Mouse (Mus musculus) limb, embryonic 15.5 days (tissue): ENCODE measurements around the gene Ciao2a. TPM values are rescaled to one million over a fixed set of nuclear protein-coding genes. Genes with fewer than 3 reads are reported as not detected.
A peak's percentile ranks its signal among the peaks of the same experiment; 100 is the strongest.

Experiments used
- ATAC-seq: fragments of 200-750 bp; cut with Nextera tagmentation; 2 replicates; pipeline ENCODE4 v1.8.0; 2017; ENCODE audit warnings: low read depth, moderate TSS enrichment; ENCODE audit not compliant: insufficient number of reproducible peaks, low FRiP score, low TSS enrichment
- H3K27ac ChIP-seq: fragments of 300-500 bp; sonication (generic); 2 replicates; pipeline ENCODE4 v1.5.1; 2015; ENCODE audit warnings: moderate library complexity, mild to moderate bottlenecking, inconsistent platforms
- H3K27me3 ChIP-seq: fragments of 300-500 bp; sonication (generic); 2 replicates; pipeline ENCODE4 v1.6.1; 2015; ENCODE audit warnings: inconsistent platforms
- H3K36me3 ChIP-seq: fragments of 300-500 bp; sonication (generic); 2 replicates; pipeline ENCODE4 v1.6.1; 2015; ENCODE audit warnings: inconsistent platforms
- H3K4me1 ChIP-seq: fragments of 300-500 bp; sonication (generic); 2 replicates; pipeline ENCODE4 v1.6.1; 2015; ENCODE audit warnings: inconsistent platforms
- H3K4me2 ChIP-seq: fragments of 300-500 bp; sonication (generic); 2 replicates; pipeline ENCODE4 v1.6.1; 2015; ENCODE audit warnings: mild to moderate bottlenecking, inconsistent platforms
- H3K4me3 ChIP-seq: fragments of 300-500 bp; sonication (generic); 2 replicates; pipeline ENCODE4 v1.5.1; 2015; ENCODE audit warnings: mild to moderate bottlenecking, inconsistent platforms
- H3K9ac ChIP-seq: fragments of 300-500 bp; sonication (generic); 2 replicates; pipeline ENCODE4 v1.6.1; 2015; ENCODE audit warnings: inconsistent platforms
- H3K9me3 ChIP-seq: fragments of 300-500 bp; sonication (generic); 2 replicates; pipeline ENCODE4 v1.6.1; 2016; ENCODE audit warnings: inconsistent platforms
- WGBS: fragments of 180-500 bp; shearing (Covaris S2); methylation state at CpG from one replicate; pipeline ENCODE4 v1.1.7; 2015; 5-methylcytosine and 5-hydroxymethylcytosine counted together
- polyA plus RNA-seq: library from polyadenylated mRNA; unstranded; fragments of >200 nt; fragmentation: Nextera tagmentation; extraction: Ambion mirVana; gene quantifications from 2 replicates; pipeline ENCODE4 v1.2.1, GENCODE M21; 2015

The Ciao2a gene
- polyA plus RNA-seq, 1 experiment from 2014 or later, result 134 TPM

- Histone ChIP-seq H3K4me2 (no peak overlapping the region), H3K27me3 (no peaks in the 10 kb centered on the region), H3K9me3 (no peaks in the 10 kb centered on the region), H3K36me3 (no peaks in the 10 kb centered on the region), H3K4me1 (no peaks in the 10 kb centered on the region), H3K4me3 (no peak overlapping the region), H3K27ac (no peak overlapping the region), H3K9ac (no peak overlapping the region)
- no peak for ATAC-seq
These were observed 19.7 kb downstream of the Ciao2a start for GRCm38 (mm10) chr9:66146141-66146540.

- Histone ChIP-seq H3K4me2 (no peak overlapping the region), H3K4me3 (no peak overlapping the region), H3K27me3 (peaks cover 6% of the 10 kb centered on the region; the same call in 1 of the 2 replicates), H3K9me3 (no peaks in the 10 kb centered on the region), H3K36me3 (no peaks in the 10 kb centered on the region), H3K4me1 (no peaks in the 10 kb centered on the region), H3K27ac (no peak overlapping the region), H3K9ac (no peak overlapping the region)
- ATAC-seq, result no peak
- 65% methylated on average over 9 of the region's 9 CpGs for WGBS
These were observed 25.6 kb downstream of the Ciao2a start for GRCm38 (mm10) chr9:66152011-66152410.

- Histone ChIP-seq H3K4me2 (no peak overlapping the region), H3K4me3 (no peak overlapping the region), H3K9me3 (no peaks in the 10 kb centered on the region), H3K9ac (no peak overlapping the region), H3K27me3 (peaks cover 22% of the 10 kb centered on the region), H3K36me3 (no peaks in the 10 kb centered on the region), H3K27ac (no peak overlapping the region), H3K4me1 (peaks cover 10% of the 10 kb centered on the region; the same call in 1 of the 2 replicates)
- 84% methylated on average over 6 of the region's 6 CpGs for WGBS
- no peak for ATAC-seq
These were observed 27.2 kb downstream of the Ciao2a start for GRCm38 (mm10) chr9:66153594-66153993.

GRCm38 (mm10) chr9:66154013-66154412, 27.6 kb downstream of the Ciao2a start:
- Histone ChIP-seq H3K27me3 (peaks cover 26% of the 10 kb centered on the region), H3K27ac (no peak overlapping the region), H3K9me3 (no peaks in the 10 kb centered on the region), H3K4me2 (no peak overlapping the region), H3K36me3 (no peaks in the 10 kb centered on the region), H3K4me1 (peaks cover 10% of the 10 kb centered on the region; the same call in 1 of the 2 replicates), H3K4me3 (no peak overlapping the region), H3K9ac (no peak overlapping the region)
- WGBS, result 90% methylated on average over 9 of the region's 9 CpGs
- ATAC-seq, result no peak

GRCm38 (mm10) chr9:66155534-66155933, 29.1 kb downstream of the Ciao2a start:
- H3K4me2 ChIP-seq, result no peak overlapping the region
- H3K36me3 ChIP-seq, result no peaks in the 10 kb centered on the region
- peaks cover 10% of the 10 kb centered on the region; the same call in 1 of the 2 replicates for H3K4me1 ChIP-seq
- peaks cover 32% of the 10 kb centered on the region for H3K27me3 ChIP-seq
- no peak for ATAC-seq
- no peak overlapping the region for H3K27ac ChIP-seq
- no peak overlapping the region for H3K4me3 ChIP-seq
- 81% methylated on average over 1 of the region's 1 CpGs for WGBS
- H3K9me3 ChIP-seq, result no peaks in the 10 kb centered on the region
- H3K9ac ChIP-seq, result no peak overlapping the region

- ATAC-seq, result peak; percentile 26; the same call in 1 of the 2 replicates
- H3K36me3 ChIP-seq, result no peaks in the 10 kb centered on the region
- no peaks in the 10 kb centered on the region for H3K9me3 ChIP-seq
- H3K27me3 ChIP-seq, result peaks cover 32% of the 10 kb centered on the region
- no peak within 1 kb of the TSS for H3K27ac ChIP-seq
- H3K4me1 ChIP-seq, result peaks cover 10% of the 10 kb centered on the region; the same call in 1 of the 2 replicates
- peak within 1 kb of the TSS; percentile 81 for H3K4me2 ChIP-seq
- WGBS, result under 1% methylated on average over 55 of the region's 58 CpGs
- peak within 1 kb of the TSS; percentile 23; the same call in 1 of the 2 replicates for H3K9ac ChIP-seq
- H3K4me3 ChIP-seq, result peak within 1 kb of the TSS; percentile 44
These were observed 31.8 kb downstream of the Ciao2a start, which contains the start of gene Dapk2 for GRCm38 (mm10) chr9:66157958-66158830. Dapk2 (plus strand) TSS chr9:66158223.

GRCm38 (mm10) chr9:66158885-66159430, 32.5 kb downstream of the Ciao2a start:
- WGBS, result 83% methylated on average over 6 of the region's 6 CpGs
- peaks cover 32% of the 10 kb centered on the region for H3K27me3 ChIP-seq
- H3K9ac ChIP-seq, result no peak overlapping the region
- H3K9me3 ChIP-seq, result no peaks in the 10 kb centered on the region
- H3K4me3 ChIP-seq, result no peak overlapping the region
- H3K27ac ChIP-seq, result no peak overlapping the region
- no peaks in the 10 kb centered on the region for H3K36me3 ChIP-seq
- no peak overlapping the region for H3K4me2 ChIP-seq
- H3K4me1 ChIP-seq, result peaks cover 10% of the 10 kb centered on the region; the same call in 1 of the 2 replicates
- ATAC-seq, result no peak

GRCm38 (mm10) chr9:66160155-66160554, 33.7 kb downstream of the Ciao2a start:
- Histone ChIP-seq H3K9ac (no peak overlapping the region), H3K4me3 (no peak overlapping the region), H3K27me3 (peaks cover 32% of the 10 kb centered on the region), H3K4me1 (peaks cover 10% of the 10 kb centered on the region; the same call in 1 of the 2 replicates), H3K27ac (no peak overlapping the region), H3K4me2 (no peak overlapping the region), H3K9me3 (no peaks in the 10 kb centered on the region), H3K36me3 (no peaks in the 10 kb centered on the region)
- no peak for ATAC-seq
- 96% methylated on average over 2 of the region's 2 CpGs for WGBS

GRCm38 (mm10) chr9:66162995-66163394, 36.6 kb downstream of the Ciao2a start:
- Histone ChIP-seq H3K4me1 (peaks cover 6% of the 10 kb centered on the region; the same call in 1 of the 2 replicates), H3K9me3 (no peaks in the 10 kb centered on the region), H3K36me3 (no peaks in the 10 kb centered on the region), H3K4me3 (no peak overlapping the region), H3K9ac (no peak overlapping the region), H3K4me2 (no peak overlapping the region), H3K27me3 (peaks cover 16% of the 10 kb centered on the region), H3K27ac (no peak overlapping the region)
- ATAC-seq, result no peak
- 77% methylated on average over 9 of the region's 9 CpGs for WGBS

GRCm38 (mm10) chr9:66167222-66167621, 40.8 kb downstream of the Ciao2a start:
- no peaks in the 10 kb centered on the region for H3K36me3 ChIP-seq
- no peak for ATAC-seq
- H3K4me2 ChIP-seq, result no peak overlapping the region
- H3K9me3 ChIP-seq, result no peaks in the 10 kb centered on the region
- no peak overlapping the region for H3K4me3 ChIP-seq
- 84% methylated on average over 5 of the region's 5 CpGs for WGBS
- no peaks in the 10 kb centered on the region for H3K27me3 ChIP-seq
- no peak overlapping the region for H3K27ac ChIP-seq
- H3K4me1 ChIP-seq, result no peaks in the 10 kb centered on the region; the same call in 1 of the 2 replicates
- H3K9ac ChIP-seq, result no peak overlapping the region

- 27% methylated on average over 1 of the region's 1 CpGs for WGBS
- H3K27me3 ChIP-seq, result no peaks in the 10 kb centered on the region
- H3K4me2 ChIP-seq, result no peak overlapping the region
- H3K9ac ChIP-seq, result no peak overlapping the region
- H3K4me1 ChIP-seq, result no peaks in the 10 kb centered on the region; the same call in 1 of the 2 replicates
- H3K27ac ChIP-seq, result no peak overlapping the region
- no peaks in the 10 kb centered on the region for H3K36me3 ChIP-seq
- ATAC-seq, result no peak
- no peaks in the 10 kb centered on the region for H3K9me3 ChIP-seq
- no peak overlapping the region for H3K4me3 ChIP-seq
These were observed 41.8 kb downstream of the Ciao2a start for GRCm38 (mm10) chr9:66168233-66168632.

GRCm38 (mm10) chr9:66170506-66170905, 44.1 kb downstream of the Ciao2a start:
- no peak for ATAC-seq
- Histone ChIP-seq H3K4me1 (no peaks in the 10 kb centered on the region; the same call in 1 of the 2 replicates), H3K27me3 (no peaks in the 10 kb centered on the region), H3K36me3 (no peaks in the 10 kb centered on the region), H3K27ac (no peak overlapping the region), H3K9ac (no peak overlapping the region), H3K9me3 (no peaks in the 10 kb centered on the region), H3K4me2 (no peak overlapping the region), H3K4me3 (no peak overlapping the region)
- WGBS, result 57% methylated on average over 5 of the region's 5 CpGs
